Mouse (Mus musculus) CD4-positive, CD25-positive, alpha-beta regulatory T cell, adult 4 months (primary cell): ENCODE results near the gene Phip. TPM values are rescaled to one million over a fixed set of nuclear protein-coding genes. Genes with fewer than 3 reads are reported as not detected.
A peak's percentile ranks its signal among the peaks of the same experiment; 100 is the strongest.

Experiments used
- ATAC-seq: one replicate; pipeline ENCODE4 v1.8.0; 2017
- polyA plus RNA-seq, 2 experiments: library from polyadenylated mRNA; unstranded; fragments of 100-300 nt; shearing (Covaris generic); gene quantifications; one replicate each; pipeline ENCODE4 v1.2.1; 2017

Gene Phip
- 100 to 1,000 TPM in 1 of 2 experiments, 10 to 100 TPM in 1; 86.7 to 104 TPM for polyA plus RNA-seq

- peak; percentile 69 for ATAC-seq
Observed at GRCm38 (mm10) chr9:82975342-82976215, at the start of gene Phip. Gene Phip (minus strand): TSS chr9:82975516.

- peak; percentile 85 for ATAC-seq
Observed at GRCm38 (mm10) chr9:83023724-83024123, 48.4 kb upstream of the Phip start.

DNA sequence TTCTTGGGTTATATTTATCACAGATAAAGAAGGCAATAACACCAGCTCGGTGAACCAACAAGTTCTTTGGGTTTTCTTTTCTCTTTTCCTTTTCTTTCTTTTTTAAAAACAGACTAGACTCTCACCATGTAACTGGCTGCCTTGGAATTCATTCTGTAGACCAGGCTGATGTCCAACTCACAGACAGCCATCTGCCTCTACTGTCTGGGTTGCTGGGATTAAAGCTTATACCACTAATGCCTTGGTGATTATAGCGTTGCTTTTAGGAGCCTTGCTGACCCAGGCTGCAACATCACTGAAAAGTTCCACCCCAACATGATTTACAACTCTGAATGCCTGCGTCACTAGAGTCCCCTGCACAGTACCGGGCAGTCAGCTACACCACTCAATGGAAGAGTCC is 39.2 kb upstream of the Phip start:
- no peak for ATAC-seq

GRCm38 (mm10) chr9:83008306-83008705 is 33.0 kb upstream of the Phip start:
- ATAC-seq: no peak

GRCm38 (mm10) chr9:83001342-83001741 is 26.0 kb upstream of the Phip start:
- ATAC-seq: no peak

- ATAC-seq: no peak
Observed at GRCm38 (mm10) chr9:82997765-82998500, 22.6 kb upstream of the Phip start.

DNA sequence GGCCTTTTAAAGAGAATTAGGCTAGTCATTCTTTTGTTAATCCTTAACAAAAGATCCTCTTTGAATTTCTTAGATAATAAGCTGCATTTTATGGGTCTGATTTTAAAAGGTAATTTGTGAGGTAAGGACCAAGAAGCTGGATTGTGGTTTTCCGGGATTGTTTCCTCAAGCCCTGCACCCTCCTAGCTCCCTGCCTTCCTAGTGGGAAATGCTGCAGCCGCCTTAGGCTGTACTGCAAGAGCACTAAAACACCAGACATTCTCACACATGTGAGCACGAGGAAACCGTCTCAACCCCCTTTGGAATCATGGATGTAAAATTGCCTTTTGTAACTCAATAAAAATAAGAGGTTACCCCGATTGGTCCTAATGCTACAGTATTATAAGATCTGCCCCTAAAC is 1.6 kb upstream of the Phip start:
- ATAC-seq: no peak

DNA sequence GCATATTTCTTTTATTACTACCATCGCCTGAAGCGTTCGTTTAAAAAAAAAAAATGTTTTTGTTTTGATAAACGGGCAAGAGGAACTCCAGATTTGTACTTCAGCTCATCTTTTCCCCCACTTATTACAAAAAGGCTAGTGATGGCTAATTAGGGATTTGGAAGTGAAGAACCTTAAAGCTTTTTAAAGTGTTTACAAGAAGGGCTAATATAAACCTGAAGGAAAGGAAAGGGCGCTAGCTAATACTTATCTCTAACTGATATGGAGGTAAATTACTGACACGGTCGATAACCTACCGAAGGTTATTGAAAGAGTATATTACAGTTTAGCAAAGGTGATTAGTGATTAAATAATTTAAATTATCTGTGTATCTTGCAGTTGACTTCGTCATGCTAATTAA is 903 bp upstream of the Phip start:
- no peak for ATAC-seq

DNA sequence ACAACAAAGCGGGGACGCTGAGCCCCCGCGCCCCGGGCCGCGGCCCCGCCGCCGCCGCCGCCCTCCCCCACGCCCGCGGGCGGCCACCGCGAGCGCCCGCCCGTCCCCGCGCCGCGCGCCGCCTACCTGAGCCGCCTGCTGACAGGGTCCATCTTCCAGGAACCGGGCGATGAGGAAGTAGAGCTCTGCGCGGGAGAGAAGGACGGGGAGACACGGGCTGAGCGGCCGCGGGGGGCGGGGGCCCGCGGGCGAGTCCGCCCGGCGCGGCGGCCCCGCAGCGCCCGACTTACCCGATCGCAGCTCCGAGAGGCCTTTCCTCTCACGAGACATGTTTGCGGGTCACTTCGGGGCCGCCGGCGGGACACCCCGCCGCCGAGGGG is 364 bp downstream of the Phip start:
- ATAC-seq: peak; percentile 27

- peak; percentile 38 for ATAC-seq
Observed at GRCm38 (mm10) chr9:82974187-82974861, 992 bp downstream of the Phip start.

- ATAC-seq: no peak
Observed at GRCm38 (mm10) chr9:82973321-82973892, 1.9 kb downstream of the Phip start.

GRCm38 (mm10) chr9:82971433-82971832 is 3.9 kb downstream of the Phip start:
- no peak for ATAC-seq

DNA sequence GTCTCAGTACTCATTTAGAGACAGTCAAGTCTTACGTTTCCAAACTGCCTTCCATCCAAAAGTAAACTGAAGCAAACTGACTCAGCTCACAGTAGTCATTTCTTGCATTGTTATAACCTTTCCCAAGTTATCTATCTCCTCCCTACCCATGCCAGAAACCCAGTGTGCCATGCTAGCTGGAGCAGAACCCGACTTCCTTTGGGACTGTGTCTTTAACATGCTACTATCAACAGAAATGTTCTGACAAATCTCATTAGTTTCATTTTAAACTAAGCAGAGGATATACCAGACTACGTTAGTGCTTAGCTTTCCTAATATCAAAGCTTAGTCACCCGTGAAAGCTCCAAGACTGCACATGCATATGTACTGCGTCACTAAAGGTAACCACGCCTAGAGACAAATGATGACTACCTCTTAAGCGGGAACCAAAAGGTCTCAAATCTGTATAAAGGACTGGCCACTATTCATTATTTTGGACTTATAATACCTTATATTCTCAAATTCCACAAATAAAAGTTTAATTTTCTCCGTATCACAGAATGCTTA is 8.2 kb downstream of the Phip start:
- ATAC-seq: no peak

- ATAC-seq: peak; percentile 72
Observed at GRCm38 (mm10) chr9:82963981-82964380, 11.3 kb downstream of the Phip start.

GRCm38 (mm10) chr9:82961352-82961751 is 14.0 kb downstream of the Phip start:
- ATAC-seq: peak; percentile 42

- ATAC-seq: no peak
Observed at GRCm38 (mm10) chr9:82955267-82955666, 20.0 kb downstream of the Phip start.

- no peak for ATAC-seq
Observed at GRCm38 (mm10) chr9:82952330-82952729, 23.0 kb downstream of the Phip start.

DNA sequence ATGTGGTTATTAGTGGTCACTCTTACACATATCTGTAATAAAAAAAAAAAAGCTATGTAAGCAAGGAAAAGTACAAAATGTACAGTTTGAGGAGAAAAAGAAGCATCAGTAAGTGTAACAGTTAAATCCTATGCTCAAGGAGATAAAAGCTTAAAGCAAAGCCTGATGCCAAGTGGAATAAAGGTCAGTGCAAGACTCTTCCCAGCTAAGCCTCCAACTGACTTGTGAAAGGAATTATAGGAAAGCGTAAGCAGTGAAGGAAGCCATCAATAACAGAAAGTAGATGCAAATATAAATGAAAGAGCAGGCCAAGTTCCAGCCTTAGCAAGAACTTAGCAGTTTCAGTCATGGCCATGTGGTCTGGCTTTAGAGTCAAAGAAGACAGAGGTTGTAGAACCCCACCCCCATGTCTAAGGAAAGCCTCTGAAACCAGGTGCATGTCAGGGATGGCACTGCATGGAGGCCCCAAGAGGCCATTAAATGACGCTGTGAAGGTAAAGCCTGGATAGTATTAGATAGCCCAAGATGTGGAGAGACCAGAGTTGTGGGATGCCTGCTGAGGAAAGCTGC is 23.8 kb downstream of the Phip start:
- ATAC-seq: no peak

- ATAC-seq: no peak
Observed at GRCm38 (mm10) chr9:82907246-82907645, 68.1 kb downstream of the Phip start.

DNA sequence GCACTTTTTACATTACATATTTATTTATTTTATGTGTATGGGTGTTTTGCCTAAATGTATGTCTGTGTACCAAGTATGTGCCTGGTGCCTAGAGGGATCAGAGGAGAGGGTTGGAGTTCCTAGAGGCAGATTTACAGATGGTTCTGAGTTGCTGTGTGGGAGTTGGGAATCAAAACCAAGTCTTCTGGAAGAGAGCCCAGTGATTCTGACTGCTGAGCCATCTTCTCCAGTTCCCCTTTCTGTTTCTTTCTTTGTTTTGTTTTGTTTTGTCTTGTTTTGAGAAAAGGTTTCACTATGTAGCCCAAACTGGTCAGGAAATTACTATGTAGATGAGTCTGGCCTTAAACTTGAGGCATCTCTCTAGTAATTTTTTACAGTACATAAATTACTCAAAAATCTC is 86.7 kb downstream of the Phip start:
- no peak for ATAC-seq

- ATAC-seq: no peak
Observed at GRCm38 (mm10) chr9:82884177-82884576, 91.1 kb downstream of the Phip start.

GRCm38 (mm10) chr9:82877078-82877477 is 98.2 kb downstream of the Phip start:
- no peak for ATAC-seq
